Mouse (Mus musculus) kidney, embryonic 15.5 days (tissue): ENCODE results near the gene Uqcrc2. TPM values are rescaled to one million over a fixed set of nuclear protein-coding genes. Genes with fewer than 3 reads are reported as not detected.

Experiments
- ATAC-seq: fragments of 200-750 bp; cut with Nextera tagmentation; replicated peaks from 2 replicates; pipeline ENCODE4 v1.8.0; 2017; ENCODE audit warnings: moderate TSS enrichment; ENCODE audit not compliant: low FRiP score
- H3K27ac ChIP-seq: fragments of 300-500 bp; sonication (generic); 2 replicates; pipeline ENCODE4 v1.5.1; 2015; ENCODE audit warnings: mild to moderate bottlenecking, inconsistent platforms
- H3K27me3 ChIP-seq: fragments of 300-500 bp; sonication (generic); 2 replicates; pipeline ENCODE4 v1.6.1; 2015; ENCODE audit warnings: inconsistent platforms
- H3K36me3 ChIP-seq: fragments of 300-500 bp; sonication (generic); 2 replicates; pipeline ENCODE4 v1.6.1; 2015; ENCODE audit warnings: inconsistent platforms
- H3K4me1 ChIP-seq: fragments of 300-500 bp; sonication (generic); 2 replicates; pipeline ENCODE4 v1.6.1; 2015; ENCODE audit warnings: inconsistent platforms
- H3K4me2 ChIP-seq: fragments of 300-500 bp; sonication (generic); 2 replicates; pipeline ENCODE4 v1.6.1; 2015; ENCODE audit warnings: moderate library complexity, mild to moderate bottlenecking, inconsistent platforms
- H3K4me3 ChIP-seq: fragments of 300-500 bp; sonication (generic); replicated peaks from 2 replicates; pipeline ENCODE4 v1.5.1; 2015; ENCODE audit warnings: mild to moderate bottlenecking, inconsistent platforms
- H3K9ac ChIP-seq: fragments of 300-500 bp; sonication (generic); 2 replicates; pipeline ENCODE4 v1.6.1; 2015; ENCODE audit warnings: mild to moderate bottlenecking, inconsistent platforms
- H3K9me3 ChIP-seq: fragments of 300-500 bp; sonication (generic); replicated peaks from 2 replicates; pipeline ENCODE4 v1.6.1; 2016; ENCODE audit warnings: inconsistent platforms
- WGBS: fragments of 180-500 bp; shearing (Covaris S2); methylation state at CpG from one replicate; pipeline ENCODE4 v1.1.7; 2015; ENCODE audit warnings: mixed read lengths; 5-methylcytosine and 5-hydroxymethylcytosine counted together
- polyA plus RNA-seq: library from polyadenylated mRNA; unstranded; fragments of >200 nt; fragmentation: Nextera tagmentation; extraction: Ambion mirVana; gene quantifications from 2 replicates; pipeline ENCODE4 v1.2.1, GENCODE M21; 2015

Uqcrc2 gene
- polyA plus RNA-seq, 1 experiment from 2014 or later: 241 TPM

- Histone ChIP-seq H3K4me2 (no peak overlapping the region), H3K9ac (no peak overlapping the region), H3K36me3 (peaks cover 34% of the 10 kb centered on the region), H3K27me3 (no peaks in the 10 kb centered on the region), H3K27ac (no peak overlapping the region), H3K4me1 (no peaks in the 10 kb centered on the region), H3K4me3 (no peak overlapping the region), H3K9me3 (no peaks in the 10 kb centered on the region)
- no peak for ATAC-seq
- 91% methylated on average over 4 of the region's 4 CpGs for WGBS
Observed at GRCm38 (mm10) chr7:120662079-120662478, 27.1 kb downstream of the Uqcrc2 start.

DNA sequence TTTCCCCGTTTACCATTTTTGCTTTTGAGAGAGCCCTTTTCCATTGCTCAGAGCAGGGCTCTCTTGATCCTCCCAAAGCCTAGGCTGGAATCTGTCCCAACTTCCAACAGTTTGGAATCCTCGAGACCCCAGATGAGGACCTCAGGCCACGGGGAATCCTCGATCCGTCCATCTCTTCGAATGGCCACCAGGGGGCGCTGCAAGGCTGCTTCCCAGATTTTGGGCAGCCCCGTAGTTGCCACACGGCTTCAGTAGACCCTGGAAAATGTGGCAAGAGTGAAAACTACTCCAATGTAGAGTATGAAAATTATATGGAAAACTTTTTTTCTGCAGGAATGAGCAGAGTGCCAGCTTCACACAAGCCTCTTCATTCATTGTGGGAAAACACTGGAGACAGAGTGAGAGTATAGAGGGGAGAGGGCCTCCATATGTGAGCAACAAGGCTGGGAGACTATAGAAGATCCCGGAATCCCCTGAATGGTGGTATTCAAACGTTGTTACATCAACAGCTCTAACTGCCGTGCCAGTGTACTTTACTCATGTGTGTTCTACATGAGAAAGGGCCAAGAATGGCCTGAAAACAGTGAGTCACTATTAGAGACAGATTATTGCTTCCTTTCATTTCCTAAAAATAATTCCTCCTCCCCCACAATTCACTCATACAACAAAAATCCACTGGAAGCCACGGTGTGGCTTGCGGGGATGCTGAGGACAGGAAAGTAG lies 35.3 kb downstream of the Uqcrc2 start, which contains the start of gene Pdzd9:
Pdzd9 (minus strand) TSS at position 191 of the 723 bp plus-strand sequence.
- H3K27me3 ChIP-seq: no peaks in the 10 kb centered on the region
- no peak within 1 kb of the TSS for H3K4me2 ChIP-seq
- H3K9ac ChIP-seq: no peak within 1 kb of the TSS
- 22% methylated on average over 14 of the region's 14 CpGs for WGBS
- ATAC-seq: peak; percentile 33; the same call in 1 of the 2 replicates
- no peaks in the 10 kb centered on the region for H3K9me3 ChIP-seq
- H3K36me3 ChIP-seq: no peaks in the 10 kb centered on the region
- H3K27ac ChIP-seq: no peak within 1 kb of the TSS
- H3K4me1 ChIP-seq: 0 out of 2 replicates have a peak, but pooled peaks cover 3% of the 10 kb centered on the region
- no peak within 1 kb of the TSS for H3K4me3 ChIP-seq

GRCm38 (mm10) chr7:120671271-120671670 lies 36.3 kb downstream of the Uqcrc2 start:
- Histone ChIP-seq H3K9me3 (no peaks in the 10 kb centered on the region), H3K27ac (no peak overlapping the region), H3K36me3 (no peaks in the 10 kb centered on the region), H3K4me3 (no peak overlapping the region), H3K4me1 (peaks cover 5% of the 10 kb centered on the region), H3K27me3 (no peaks in the 10 kb centered on the region), H3K9ac (no peak overlapping the region), H3K4me2 (no peak overlapping the region)
- 63% methylated on average over 2 of the region's 2 CpGs for WGBS
- no peak for ATAC-seq

- Histone ChIP-seq H3K36me3 (no peaks in the 10 kb centered on the region), H3K4me3 (peak within 1 kb of the TSS; percentile 92), H3K9me3 (no peaks in the 10 kb centered on the region), H3K9ac (peak within 1 kb of the TSS; percentile 89), H3K27me3 (no peaks in the 10 kb centered on the region), H3K27ac (peak within 1 kb of the TSS; percentile 77), H3K4me1 (peaks cover 26% of the 10 kb centered on the region), H3K4me2 (peak within 1 kb of the TSS; percentile 88)
- ATAC-seq: peak; percentile 98
- under 1% methylated on average over 41 of the region's 44 CpGs for WGBS
Observed at GRCm38 (mm10) chr7:120677001-120677643, 42.1 kb downstream of the Uqcrc2 start, which contains the start of gene Mosmo. Mosmo (plus strand) TSS chr7:120677618.

GRCm38 (mm10) chr7:120677764-120678531 lies 43.0 kb downstream of the Uqcrc2 start:
- Histone ChIP-seq H3K36me3 (no peaks in the 10 kb centered on the region), H3K9me3 (no peaks in the 10 kb centered on the region), H3K27me3 (no peaks in the 10 kb centered on the region), H3K27ac (peak overlapping the region; percentile 66; the same call in 1 of the 2 replicates), H3K9ac (peak overlapping the region; percentile 89), H3K4me2 (peak overlapping the region; percentile 88), H3K4me1 (peaks cover 26% of the 10 kb centered on the region), H3K4me3 (peak overlapping the region; percentile 92)
- ATAC-seq: peak; percentile 43
- 1% methylated on average over 42 of the region's 42 CpGs for WGBS

DNA sequence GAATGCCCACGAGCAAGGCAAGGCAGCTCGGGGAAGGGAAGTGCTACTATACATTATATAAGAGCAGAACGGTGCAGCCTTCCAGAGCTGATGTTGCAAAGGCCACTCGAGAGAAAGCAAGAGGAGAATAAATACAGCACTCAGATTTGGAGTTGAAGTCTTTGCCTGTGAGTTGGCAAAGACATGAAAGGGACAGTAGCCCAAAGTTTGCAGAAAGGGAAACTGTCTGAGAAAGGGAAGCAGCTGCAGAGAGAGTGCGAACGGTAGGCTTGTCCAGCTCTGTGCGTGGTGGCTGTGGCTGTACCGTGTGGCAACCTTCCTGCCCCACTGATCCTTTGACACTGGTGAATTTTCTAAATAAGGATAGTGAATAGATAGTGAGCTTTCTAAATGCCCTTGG lies 44.0 kb downstream of the Uqcrc2 start:
- ATAC-seq: no peak
- Histone ChIP-seq H3K36me3 (no peaks in the 10 kb centered on the region), H3K4me1 (peaks cover 26% of the 10 kb centered on the region), H3K9ac (0 out of 2 replicates have a peak overlapping the region, but pooled peaks have one; percentile 10), H3K9me3 (no peaks in the 10 kb centered on the region), H3K27me3 (no peaks in the 10 kb centered on the region), H3K27ac (0 out of 2 replicates have a peak overlapping the region, but pooled peaks have one; percentile 2), H3K4me3 (peak overlapping the region; percentile 92), H3K4me2 (peak overlapping the region; percentile 88)
- WGBS: 45% methylated on average over 8 of the region's 8 CpGs

GRCm38 (mm10) chr7:120682002-120682401 lies 47.0 kb downstream of the Uqcrc2 start:
- no peaks in the 10 kb centered on the region for H3K9me3 ChIP-seq
- no peak overlapping the region for H3K9ac ChIP-seq
- 70% methylated on average over 4 of the region's 4 CpGs for WGBS
- H3K27me3 ChIP-seq: no peaks in the 10 kb centered on the region
- H3K4me2 ChIP-seq: no peak overlapping the region
- H3K27ac ChIP-seq: no peak overlapping the region
- no peak for ATAC-seq
- no peaks in the 10 kb centered on the region for H3K36me3 ChIP-seq
- H3K4me1 ChIP-seq: peaks cover 33% of the 10 kb centered on the region
- H3K4me3 ChIP-seq: no peak overlapping the region

DNA sequence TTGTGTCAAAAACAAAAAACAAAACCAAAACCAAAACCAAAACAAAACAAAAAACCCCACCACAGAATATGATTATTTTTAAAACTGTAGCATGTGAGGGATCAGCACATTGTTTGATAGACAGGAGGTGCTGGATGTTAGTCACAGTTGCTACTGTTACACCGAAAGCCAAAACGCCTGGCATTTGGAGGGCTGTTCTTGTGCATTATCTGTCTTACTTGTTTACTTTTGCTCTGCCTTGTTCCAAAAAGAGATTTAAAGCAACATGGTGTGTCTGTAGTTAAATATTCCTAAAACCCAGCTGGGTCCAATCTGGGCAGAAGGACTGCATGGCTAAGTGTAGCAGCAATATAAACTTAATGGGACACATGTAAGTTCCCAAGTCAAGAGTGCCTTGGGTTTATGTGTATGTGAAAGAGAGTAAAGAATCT lies 49.8 kb downstream of the Uqcrc2 start:
- H3K4me2 ChIP-seq: no peak overlapping the region
- no peak for ATAC-seq
- WGBS: 68% methylated on average over 2 of the region's 2 CpGs
- peaks cover 15% of the 10 kb centered on the region for H3K4me1 ChIP-seq
- no peaks in the 10 kb centered on the region for H3K9me3 ChIP-seq
- no peak overlapping the region for H3K4me3 ChIP-seq
- H3K27me3 ChIP-seq: no peaks in the 10 kb centered on the region
- no peak overlapping the region for H3K9ac ChIP-seq
- H3K36me3 ChIP-seq: no peaks in the 10 kb centered on the region
- H3K27ac ChIP-seq: no peak overlapping the region

DNA sequence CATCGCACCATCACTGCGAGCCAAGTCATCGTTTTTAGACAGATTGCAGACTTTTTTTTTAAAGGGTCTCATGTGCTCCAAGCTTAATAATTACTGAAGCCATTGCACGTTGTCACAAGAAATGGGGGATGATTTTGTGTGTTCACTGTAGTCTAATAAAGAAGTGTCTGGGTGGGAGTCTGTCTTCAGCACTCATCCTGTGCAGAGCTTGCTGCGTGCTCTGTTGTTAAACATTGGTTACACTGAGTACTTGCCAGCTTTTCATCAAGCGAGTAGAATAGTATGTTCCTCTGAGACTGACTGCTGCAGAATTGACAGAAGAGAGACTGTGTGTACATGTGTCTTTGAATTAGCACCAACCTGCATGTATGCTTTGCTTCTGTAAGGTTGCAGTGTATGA lies 50.3 kb downstream of the Uqcrc2 start:
- peak overlapping the region; percentile 23; the same call in 1 of the 2 replicates for H3K27ac ChIP-seq
- no peak for ATAC-seq
- no peaks in the 10 kb centered on the region for H3K9me3 ChIP-seq
- no peaks in the 10 kb centered on the region for H3K27me3 ChIP-seq
- no peak overlapping the region for H3K4me2 ChIP-seq
- no peak overlapping the region for H3K4me3 ChIP-seq
- no peaks in the 10 kb centered on the region for H3K36me3 ChIP-seq
- 68% methylated on average over 6 of the region's 6 CpGs for WGBS
- H3K9ac ChIP-seq: no peak overlapping the region
- H3K4me1 ChIP-seq: peaks cover 15% of the 10 kb centered on the region

GRCm38 (mm10) chr7:120690634-120691033 lies 55.7 kb downstream of the Uqcrc2 start:
- Histone ChIP-seq H3K4me1 (0 out of 2 replicates have a peak, but pooled peaks cover 1% of the 10 kb centered on the region), H3K36me3 (peaks cover 16% of the 10 kb centered on the region; the same call in 1 of the 2 replicates), H3K27ac (no peak overlapping the region), H3K9ac (no peak overlapping the region), H3K4me2 (no peak overlapping the region), H3K27me3 (no peaks in the 10 kb centered on the region), H3K9me3 (no peaks in the 10 kb centered on the region), H3K4me3 (no peak overlapping the region)
- ATAC-seq: no peak
- 74% methylated on average over 4 of the region's 4 CpGs for WGBS

DNA sequence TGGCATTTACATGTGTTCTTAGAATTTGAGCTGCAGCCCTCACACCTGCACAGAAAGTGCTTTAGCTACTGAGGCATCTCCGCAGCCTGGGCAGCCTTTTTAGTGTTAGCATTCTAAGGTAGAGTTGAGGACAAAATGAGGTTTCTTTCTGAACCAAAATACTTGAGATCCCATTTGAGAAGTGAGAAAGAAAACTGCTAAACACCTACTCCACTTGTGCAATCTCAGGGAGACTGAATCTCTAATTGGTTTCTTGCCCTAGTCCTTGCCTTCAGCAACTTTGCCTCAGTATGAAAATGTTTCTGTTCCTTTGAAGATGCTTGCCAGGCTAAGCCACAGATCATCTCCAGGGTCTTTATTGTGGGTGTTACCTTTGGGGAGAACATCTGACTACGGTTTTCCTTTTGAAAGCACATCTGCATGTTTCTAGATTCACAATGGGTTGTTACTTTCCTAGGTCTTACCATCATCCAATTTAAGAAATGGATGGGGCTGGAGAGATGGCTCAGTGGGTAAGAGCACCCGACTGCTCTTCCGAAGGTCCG lies 58.9 kb downstream of the Uqcrc2 start:
- no peak overlapping the region for H3K9ac ChIP-seq
- no peaks in the 10 kb centered on the region for H3K4me1 ChIP-seq
- peaks cover 22% of the 10 kb centered on the region for H3K36me3 ChIP-seq
- H3K9me3 ChIP-seq: no peaks in the 10 kb centered on the region
- 93% methylated on average over 5 of the region's 5 CpGs for WGBS
- H3K4me2 ChIP-seq: no peak overlapping the region
- ATAC-seq: no peak
- H3K27me3 ChIP-seq: no peaks in the 10 kb centered on the region
- no peak overlapping the region for H3K4me3 ChIP-seq
- no peak overlapping the region for H3K27ac ChIP-seq
